Mouse (Mus musculus): ENCODE data around the gene Mgat5. TPM values are rescaled to one million over a fixed set of nuclear protein-coding genes. Genes with fewer than 3 reads are reported as not detected.

Mgat5 gene
- total RNA-seq, 2 experiments from 2014 or later: 5.9 to 6.1 TPM

- DNase-seq (ENCODE audit: low spot score in 2 of 2): no peak
Observed at GRCm38 (mm10) chr1:127216979-127217378, 12.2 kb downstream of the Mgat5 start.

- DNase-seq (ENCODE audit: low spot score in 2 of 2): no peak
Observed at GRCm38 (mm10) chr1:127217665-127218064, 12.8 kb downstream of the Mgat5 start.

DNA sequence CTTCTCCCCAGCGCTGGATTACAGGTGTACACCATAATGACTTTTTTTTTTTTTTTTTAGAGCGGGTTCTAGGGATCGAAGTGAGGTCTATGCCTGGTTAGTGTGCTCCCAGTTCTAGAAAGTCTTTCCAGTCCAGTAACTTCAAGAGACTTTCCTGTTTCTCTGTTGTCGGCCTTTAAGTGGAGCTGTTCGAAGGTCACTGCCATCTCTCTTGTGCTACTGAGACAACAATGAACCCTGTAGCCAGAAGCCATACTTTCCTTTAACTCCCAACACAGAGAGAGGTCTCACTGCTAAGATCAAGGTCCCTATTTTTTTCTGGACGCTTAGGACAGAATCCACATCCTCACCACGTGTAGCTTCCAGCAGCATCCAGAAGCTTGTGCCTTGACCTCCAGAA is 13.4 kb downstream of the Mgat5 start:
- no peak for DNase-seq (ENCODE audit: low spot score in 2 of 2)

- DNase-seq (ENCODE audit: low spot score in 2 of 2): no peak
Observed at GRCm38 (mm10) chr1:127219161-127219560, 14.3 kb downstream of the Mgat5 start.

- DNase-seq (ENCODE audit: low spot score in 2 of 2): no peak
Observed at GRCm38 (mm10) chr1:127219621-127220020, 14.8 kb downstream of the Mgat5 start.

GRCm38 (mm10) chr1:127221998-127222736 is 17.4 kb downstream of the Mgat5 start:
- no peak for DNase-seq (ENCODE audit: low spot score in 2 of 2)

DNA sequence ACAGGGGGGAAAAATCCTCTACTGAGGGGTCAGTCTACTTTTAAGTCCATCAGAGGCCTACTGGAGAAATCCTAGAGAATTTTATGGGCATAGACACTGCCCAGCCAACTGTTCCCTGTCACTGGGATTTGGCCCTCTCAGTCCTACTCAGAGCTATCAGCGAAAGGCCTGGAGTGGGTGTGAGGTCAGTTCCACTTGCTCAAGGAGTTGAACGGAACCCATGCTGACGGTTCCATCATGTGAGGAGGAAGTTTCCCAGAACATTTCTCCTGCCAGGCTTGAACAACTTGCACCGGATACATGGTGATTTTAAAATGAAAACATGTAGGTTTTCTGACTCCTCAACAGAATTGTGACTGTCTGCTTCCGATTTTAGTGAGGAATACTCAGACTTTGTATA is 20.2 kb downstream of the Mgat5 start:
- no peak for DNase-seq (ENCODE audit: low spot score in 2 of 2)

GRCm38 (mm10) chr1:127229011-127229410 is 24.2 kb downstream of the Mgat5 start:
- DNase-seq (ENCODE audit: low spot score in 2 of 2): no peak

DNA sequence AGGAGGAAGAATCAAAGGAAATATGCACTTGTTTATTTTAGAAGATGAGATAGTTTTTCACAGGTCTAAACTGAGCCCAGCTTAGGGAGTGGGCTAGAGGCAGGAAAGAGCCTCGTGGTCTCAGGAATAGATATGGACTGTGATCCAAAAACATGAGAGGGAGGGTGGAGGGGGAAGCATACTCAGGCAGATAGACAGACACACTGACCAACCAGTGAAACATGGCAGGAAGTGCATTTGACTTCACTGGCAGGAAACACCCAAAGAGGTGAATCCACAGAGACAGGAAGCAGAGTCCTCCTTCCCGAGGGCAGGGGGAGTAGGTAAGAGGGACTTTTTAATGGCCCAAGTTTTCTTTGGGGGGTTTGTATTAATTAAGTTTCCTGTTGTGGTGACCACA is 25.7 kb downstream of the Mgat5 start:
- DNase-seq (ENCODE audit: low spot score in 2 of 2): no peak

- no peak for DNase-seq (ENCODE audit: low spot score in 2 of 2)
Observed at GRCm38 (mm10) chr1:127233191-127233651, 28.4 kb downstream of the Mgat5 start.

- DNase-seq (ENCODE audit: low spot score in 2 of 2): no peak
Observed at GRCm38 (mm10) chr1:127235157-127235556, 30.3 kb downstream of the Mgat5 start.

- DNase-seq (ENCODE audit: low spot score in 2 of 2): no peak
Observed at GRCm38 (mm10) chr1:127236396-127236795, 31.6 kb downstream of the Mgat5 start.

- DNase-seq (ENCODE audit: low spot score in 2 of 2): no peak
Observed at GRCm38 (mm10) chr1:127238871-127239314, 34.1 kb downstream of the Mgat5 start.

DNA sequence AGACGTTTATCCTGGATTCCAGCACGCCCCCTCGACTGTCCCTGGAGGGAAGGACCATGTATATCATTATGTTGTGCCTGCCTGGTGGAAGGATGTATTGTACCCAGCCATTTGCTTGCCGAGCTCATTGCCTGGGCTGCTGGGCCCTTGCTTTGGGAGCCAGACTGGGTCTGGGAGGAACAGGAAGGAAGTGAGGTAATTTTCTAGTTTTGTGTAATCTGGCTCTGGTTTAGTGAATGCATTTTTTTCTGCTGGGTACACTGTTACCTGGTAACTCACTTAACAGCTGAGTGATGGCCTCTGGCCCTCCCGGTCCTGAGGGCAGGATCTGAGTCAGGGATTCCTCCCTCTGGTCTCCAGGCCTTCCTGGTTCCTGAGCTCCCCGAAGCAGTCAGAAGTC is 35.1 kb downstream of the Mgat5 start:
- no peak for DNase-seq (ENCODE audit: low spot score in 2 of 2)

GRCm38 (mm10) chr1:127242151-127242887 is 37.5 kb downstream of the Mgat5 start:
- DNase-seq (ENCODE audit: low spot score in 2 of 2): no peak

- no peak for DNase-seq (ENCODE audit: low spot score in 2 of 2)
Observed at GRCm38 (mm10) chr1:127242888-127243588, 38.2 kb downstream of the Mgat5 start.

- no peak for DNase-seq (ENCODE audit: low spot score in 2 of 2)
Observed at GRCm38 (mm10) chr1:127244054-127244770, 39.4 kb downstream of the Mgat5 start.

DNA sequence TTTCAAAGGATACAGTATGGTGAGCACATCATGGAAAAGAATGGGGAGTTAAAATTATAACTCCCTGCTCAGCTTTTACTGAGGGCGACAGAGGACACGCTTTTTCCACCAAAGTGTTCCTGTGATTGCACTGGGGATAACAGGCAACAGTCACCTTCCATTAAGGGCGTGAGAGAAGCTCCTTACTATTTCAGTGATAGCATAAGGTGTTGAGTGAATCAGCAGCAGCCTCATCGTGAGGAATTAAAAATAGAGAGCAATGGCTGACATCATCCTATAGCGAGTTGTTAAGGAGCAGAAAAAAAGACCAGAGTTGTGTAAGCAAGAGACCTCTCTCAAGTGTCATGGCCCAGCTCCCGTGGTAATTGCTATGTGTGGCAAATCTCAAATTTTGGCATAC is 41.3 kb downstream of the Mgat5 start:
- no peak for DNase-seq (ENCODE audit: low spot score in 2 of 2)

DNA sequence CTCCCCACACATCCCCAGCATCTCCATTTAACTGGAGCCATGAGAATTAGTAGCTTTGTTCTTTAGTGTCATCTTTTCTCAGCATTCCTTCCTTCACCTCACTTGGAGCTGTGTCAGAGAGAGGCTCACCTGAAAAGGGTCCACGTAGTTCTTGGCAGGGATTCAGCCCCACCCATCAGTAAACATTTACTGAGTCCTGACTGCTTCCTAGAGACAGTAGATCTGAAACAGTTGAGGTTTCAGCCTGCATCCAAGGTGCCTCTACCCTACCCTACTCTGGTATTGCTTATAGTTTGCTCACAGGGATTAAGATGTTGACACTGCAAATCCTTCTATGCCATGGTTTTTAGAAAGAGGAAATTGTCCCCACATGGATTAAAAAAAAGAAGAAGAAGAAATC is 43.6 kb downstream of the Mgat5 start:
- DNase-seq (ENCODE audit: low spot score in 2 of 2): no peak

- no peak for DNase-seq (ENCODE audit: low spot score in 2 of 2)
Observed at GRCm38 (mm10) chr1:127249621-127250020, 44.8 kb downstream of the Mgat5 start.

DNA sequence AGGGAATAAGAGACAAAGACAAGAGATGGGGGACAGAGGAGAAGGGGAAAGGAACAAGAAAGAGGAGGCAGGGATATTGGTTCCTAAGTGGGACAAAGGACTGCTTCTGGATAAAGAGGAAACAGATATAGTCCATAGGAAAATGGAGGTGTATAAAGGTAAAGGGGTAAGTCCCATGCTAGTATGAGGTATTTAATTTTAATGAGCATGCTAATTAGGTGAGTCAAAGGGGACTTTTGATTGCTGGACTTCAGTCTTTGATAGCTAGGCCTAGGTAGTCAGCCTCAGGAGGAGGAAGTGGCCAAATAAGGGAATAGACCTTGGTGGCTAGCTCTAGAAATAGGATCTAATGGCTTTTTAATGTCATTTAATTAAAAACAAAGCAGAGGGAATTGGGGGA is 45.5 kb downstream of the Mgat5 start:
- DNase-seq (ENCODE audit: low spot score in 2 of 2): no peak

All from gastrocnemius, postnatal 4 days (tissue).